Mouse (Mus musculus) midbrain, embryonic 16.5 days (tissue): Measurements from ENCODE around the gene Arl3. TPM values are rescaled to one million over a fixed set of nuclear protein-coding genes. Genes with fewer than 3 reads are reported as not detected.
"Not testable (repeated sequence)": the region's sequence is repeated elsewhere in the genome, so short reads cannot be mapped to it uniquely, and the experiment has no call there.

Experiments used
- ATAC-seq: fragments of 200-750 bp; cut with Nextera tagmentation; 2 replicates; pipeline ENCODE4 v1.8.0; 2017; ENCODE audit warnings: moderate TSS enrichment
- H3K27ac ChIP-seq: fragments of 300-500 bp; sonication (generic); 2 replicates; pipeline ENCODE4 v1.5.1; 2014; ENCODE audit warnings: mild to moderate bottlenecking, low read length, mixed read lengths
- H3K27me3 ChIP-seq: fragments of 300-500 bp; sonication (generic); 2 replicates; pipeline ENCODE4 v1.6.1; 2014; ENCODE audit warnings: low read depth, low read length, mixed read lengths; ENCODE audit not compliant: control insufficient read depth, insufficient read depth
- H3K36me3 ChIP-seq: fragments of 300-500 bp; sonication (generic); 2 replicates; pipeline ENCODE4 v1.6.1; 2014; ENCODE audit warnings: mild to moderate bottlenecking, low read length, moderate library complexity, mixed read lengths; ENCODE audit not compliant: control insufficient read depth, insufficient read depth
- H3K4me1 ChIP-seq: fragments of 300-500 bp; sonication (generic); 2 replicates; pipeline ENCODE4 v1.6.1; 2014; ENCODE audit warnings: mild to moderate bottlenecking, low read length, mixed read lengths; ENCODE audit not compliant: control insufficient read depth, insufficient read depth
- H3K4me2 ChIP-seq: fragments of 300-500 bp; sonication (generic); 2 replicates; pipeline ENCODE4 v1.6.1; 2014; ENCODE audit warnings: mild to moderate bottlenecking, low read length, mixed read lengths
- H3K4me3 ChIP-seq: fragments of 300-500 bp; sonication (generic); 2 replicates; pipeline ENCODE4 v1.5.1; 2014; ENCODE audit warnings: low read depth, mild to moderate bottlenecking, low read length, moderate library complexity, mixed read lengths
- H3K9ac ChIP-seq: fragments of 300-500 bp; sonication (generic); 2 replicates; pipeline ENCODE4 v1.6.1; 2014; ENCODE audit warnings: low read depth, low read length, mixed read lengths
- H3K9me3 ChIP-seq: fragments of 300-500 bp; sonication (generic); replicated peaks from 2 replicates; pipeline ENCODE4 v1.6.1; 2014; ENCODE audit warnings: mild to moderate bottlenecking, low read length, mixed read lengths; ENCODE audit not compliant: control insufficient read depth, poor library complexity, severe bottlenecking
- WGBS: fragments of 180-500 bp; shearing (Covaris S2); extraction: QIAGEN DNeasy Blood & Tissue Kit; methylation state at CpG from one replicate; pipeline ENCODE4 v1.1.7; 2014; 5-methylcytosine and 5-hydroxymethylcytosine counted together
- polyA plus RNA-seq: library from polyadenylated mRNA; unstranded; fragments of >200 nt; fragmentation: Nextera tagmentation; extraction: Ambion mirVana; gene quantifications from 2 replicates; pipeline ENCODE4 v1.2.1, GENCODE M21; 2015

Gene Arl3
- polyA plus RNA-seq, 1 experiment from 2014 or later, result 226 TPM

GRCm38 (mm10) chr19:46598187-46598586 lies 25.2 kb upstream of the Arl3 start:
- no peaks in the 10 kb centered on the region for H3K9me3 ChIP-seq
- ATAC-seq, result no peak
- H3K4me1 ChIP-seq, result peaks cover 15% of the 10 kb centered on the region
- peak overlapping the region; percentile 34; the same call in 1 of the 2 replicates for H3K4me2 ChIP-seq
- no peak overlapping the region for H3K4me3 ChIP-seq
- peaks cover 7% of the 10 kb centered on the region for H3K36me3 ChIP-seq
- H3K27ac ChIP-seq, result no peak overlapping the region
- WGBS, result 83% methylated on average over 4 of the region's 4 CpGs
- no peak overlapping the region for H3K9ac ChIP-seq
- no peaks in the 10 kb centered on the region for H3K27me3 ChIP-seq

GRCm38 (mm10) chr19:46592751-46593439 lies 19.9 kb upstream of the Arl3 start:
- Histone ChIP-seq H3K4me1 (no peaks in the 10 kb centered on the region), H3K27me3 (no peaks in the 10 kb centered on the region), H3K4me2 (no peak overlapping the region), H3K9ac (no peak overlapping the region), H3K4me3 (no peak overlapping the region), H3K9me3 (no peaks in the 10 kb centered on the region), H3K36me3 (peaks cover 12% of the 10 kb centered on the region), H3K27ac (no peak overlapping the region)
- ATAC-seq, result no peak
- 94% methylated on average over 9 of the region's 9 CpGs for whole genome bisulfite sequencing

- Histone ChIP-seq H3K9ac (no peak overlapping the region), H3K4me2 (no peak overlapping the region), H3K9me3 (no peaks in the 10 kb centered on the region), H3K27me3 (no peaks in the 10 kb centered on the region), H3K4me1 (no peaks in the 10 kb centered on the region), H3K4me3 (no peak overlapping the region), H3K36me3 (peaks cover 12% of the 10 kb centered on the region), H3K27ac (no peak overlapping the region)
- no peak for ATAC-seq
- WGBS, result 89% methylated on average over 6 of the region's 6 CpGs
Observed at GRCm38 (mm10) chr19:46591575-46591974, 18.6 kb upstream of the Arl3 start.

GRCm38 (mm10) chr19:46587823-46588508 lies 15.0 kb upstream of the Arl3 start:
- no peak overlapping the region for H3K4me2 ChIP-seq
- H3K9me3 ChIP-seq, result no peaks in the 10 kb centered on the region
- H3K36me3 ChIP-seq, result peaks cover 4% of the 10 kb centered on the region
- H3K27me3 ChIP-seq, result no peaks in the 10 kb centered on the region
- ATAC-seq, result peak; percentile 71; the same call in 1 of the 2 replicates
- H3K9ac ChIP-seq, result no peak overlapping the region
- no peak overlapping the region for H3K27ac ChIP-seq
- H3K4me3 ChIP-seq, result no peak overlapping the region
- WGBS, result 59% methylated on average over 13 of the region's 13 CpGs
- H3K4me1 ChIP-seq, result no peaks in the 10 kb centered on the region

- H3K36me3 ChIP-seq, result no peaks in the 10 kb centered on the region
- no peak overlapping the region for H3K27ac ChIP-seq
- WGBS, result 76% methylated on average over 4 of the region's 4 CpGs
- H3K4me2 ChIP-seq, result no peak overlapping the region
- no peak overlapping the region for H3K4me3 ChIP-seq
- no peaks in the 10 kb centered on the region for H3K27me3 ChIP-seq
- no peak overlapping the region for H3K9ac ChIP-seq
- ATAC-seq, result no peak
- no peaks in the 10 kb centered on the region for H3K9me3 ChIP-seq
- peaks cover 19% of the 10 kb centered on the region for H3K4me1 ChIP-seq
Observed at GRCm38 (mm10) chr19:46575196-46575595, 2.2 kb upstream of the Arl3 start.

GRCm38 (mm10) chr19:46573990-46574389 lies 992 bp upstream of the Arl3 start:
- H3K4me1 ChIP-seq, result peaks cover 19% of the 10 kb centered on the region
- H3K4me2 ChIP-seq, result peak overlapping the region; percentile 87
- no peak for ATAC-seq
- no peak overlapping the region for H3K27ac ChIP-seq
- peak overlapping the region; percentile 70; the same call in 1 of the 2 replicates for H3K9ac ChIP-seq
- H3K9me3 ChIP-seq, result no peaks in the 10 kb centered on the region
- H3K4me3 ChIP-seq, result peak overlapping the region; percentile 69
- no peaks in the 10 kb centered on the region for H3K27me3 ChIP-seq
- WGBS, result 54% methylated on average over 6 of the region's 6 CpGs
- H3K36me3 ChIP-seq, result no peaks in the 10 kb centered on the region

- H3K4me3 ChIP-seq, result peak overlapping the region; percentile 69
- H3K9ac ChIP-seq, result peak overlapping the region; percentile 78
- H3K4me1 ChIP-seq, result peaks cover 19% of the 10 kb centered on the region
- WGBS, result 0% methylated on average over 17 of the region's 17 CpGs
- H3K27me3 ChIP-seq, result no peaks in the 10 kb centered on the region
- peak overlapping the region; percentile 80 for H3K4me2 ChIP-seq
- H3K27ac ChIP-seq, result peak overlapping the region; percentile 90
- H3K9me3 ChIP-seq, result no peaks in the 10 kb centered on the region
- no peaks in the 10 kb centered on the region for H3K36me3 ChIP-seq
- ATAC-seq, result peak; percentile 46
Observed at GRCm38 (mm10) chr19:46572548-46572947, 450 bp downstream of the Arl3 start.

- Histone ChIP-seq H3K9me3 (no peaks in the 10 kb centered on the region), H3K4me1 (peaks cover 19% of the 10 kb centered on the region), H3K4me3 (peak overlapping the region; percentile 69), H3K9ac (peak overlapping the region; percentile 78), H3K27me3 (no peaks in the 10 kb centered on the region), H3K27ac (peak overlapping the region; percentile 90), H3K36me3 (no peaks in the 10 kb centered on the region), H3K4me2 (peak overlapping the region; percentile 80)
- no peak for ATAC-seq
- WGBS, result 11% methylated on average over 10 of the region's 10 CpGs
Observed at GRCm38 (mm10) chr19:46571878-46572244, 1.1 kb downstream of the Arl3 start.

- peak overlapping the region; percentile 80 for H3K4me2 ChIP-seq
- H3K9me3 ChIP-seq, H3K27me3 ChIP-seq, H3K36me3 ChIP-seq, ATAC-seq, H3K9ac ChIP-seq: not testable (repeated sequence)
- peak overlapping the region; percentile 90; the same call in 1 of the 2 replicates for H3K27ac ChIP-seq
- H3K4me3 ChIP-seq, result peak overlapping the region; percentile 69
- peaks cover 19% of the 10 kb centered on the region for H3K4me1 ChIP-seq
- 72% methylated on average over 3 of the region's 3 CpGs for WGBS
Observed at GRCm38 (mm10) chr19:46571211-46571877, 1.7 kb downstream of the Arl3 start.
